Mouse (Mus musculus): ENCODE measurements at regions not wholly inside any gene's neighbourhood (a gene's known extent, or its start where the extent isn't known, plus 50 kb on each side); places are given as distances from the start of the nearest gene placed in this dataset.

DNA sequence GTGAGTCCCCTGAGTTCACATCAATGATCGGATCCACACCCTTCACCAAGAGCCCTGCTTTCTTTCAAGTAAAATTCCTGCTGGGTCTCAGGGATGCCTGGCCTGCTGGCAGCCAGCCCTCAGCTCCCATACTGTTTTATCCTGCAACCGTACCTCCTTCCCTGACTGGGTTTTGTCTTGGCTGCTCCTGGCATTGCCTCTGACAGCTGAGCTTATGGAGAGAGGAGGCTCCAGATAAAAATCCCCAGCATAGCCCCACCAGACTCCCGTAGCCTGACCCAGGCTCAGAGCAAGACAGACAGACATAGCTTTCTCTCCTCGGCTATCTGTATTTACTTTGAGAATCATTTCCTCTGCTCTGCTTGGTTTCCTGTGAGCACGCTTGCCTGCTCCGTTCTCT, 245.8 kb upstream of the Runx1 start:
- DNase-seq (ENCODE audit: low spot score): no peak

DNA sequence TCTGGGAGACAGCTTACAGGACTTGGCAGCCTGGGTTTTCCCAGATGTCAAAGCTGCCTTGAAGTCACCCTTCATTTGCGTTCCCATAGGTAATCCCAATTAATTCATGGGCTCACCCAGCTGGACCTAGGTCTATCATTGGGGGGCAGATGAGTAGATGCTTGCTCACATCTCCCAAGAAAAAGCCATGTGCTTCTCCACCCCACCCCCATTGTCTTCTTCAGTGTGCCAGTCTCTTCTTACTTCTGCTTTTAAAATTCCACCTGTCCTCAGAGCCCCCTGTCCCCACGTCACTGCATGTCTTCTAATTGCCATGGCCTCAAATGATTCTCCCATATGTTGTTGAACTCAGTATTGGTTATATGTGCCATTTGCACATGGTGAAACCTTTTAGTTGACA, 240.9 kb upstream of the Runx1 start:
- DNase-seq (ENCODE audit: low spot score): no peak

DNA sequence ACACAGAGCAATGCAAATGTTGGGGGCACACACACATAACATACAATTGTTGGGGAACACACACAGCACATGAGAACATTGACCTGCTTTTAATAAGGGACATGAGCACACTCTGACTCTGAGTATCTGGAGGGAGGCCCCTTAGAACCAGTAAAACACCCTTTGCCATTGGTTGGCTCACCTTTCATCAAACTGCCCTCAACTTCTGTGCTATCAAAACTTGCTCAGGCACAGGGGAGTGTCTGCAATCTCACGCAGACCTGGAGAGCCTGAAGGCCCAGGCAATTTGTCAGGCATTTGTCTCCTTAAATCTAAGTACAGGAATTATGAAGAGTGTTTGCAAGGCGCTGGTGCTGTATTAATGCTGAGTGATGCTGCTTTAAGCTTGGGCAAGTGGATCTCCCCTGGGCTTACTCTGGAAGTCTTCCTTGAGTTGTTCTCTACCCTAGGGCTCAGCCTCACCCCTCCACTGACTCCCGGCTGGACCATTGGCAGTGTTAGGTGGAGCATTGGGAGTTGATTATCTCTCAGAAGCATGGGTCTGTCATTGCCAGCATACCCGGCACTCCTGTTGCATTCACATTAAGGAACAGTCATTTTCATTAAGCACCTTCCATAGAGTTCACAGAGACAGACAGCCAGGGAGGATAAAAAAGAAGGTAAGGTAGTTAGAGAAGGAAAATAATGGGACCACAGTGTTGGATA, 235.7 kb upstream of the Runx1 start:
- no peak for DNase-seq (ENCODE audit: low spot score)

DNA sequence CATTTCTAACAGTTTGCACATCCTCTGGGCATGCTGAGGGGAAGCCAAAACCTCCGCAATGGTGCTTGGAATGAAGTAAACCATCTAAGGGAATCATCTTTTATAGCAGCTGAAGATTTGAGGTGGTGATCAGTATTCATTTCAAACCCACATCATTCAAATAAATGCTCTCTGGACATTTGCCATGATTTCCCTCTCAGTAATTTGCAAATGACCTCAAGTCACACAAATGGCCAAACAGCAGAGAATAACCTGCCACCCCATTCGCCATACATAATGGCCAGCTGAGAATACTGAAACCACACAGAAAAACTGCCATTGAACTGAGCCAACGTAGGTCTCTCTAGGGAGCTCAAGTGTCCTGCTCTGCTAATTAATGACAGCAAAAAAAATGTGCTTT, 230.3 kb upstream of the Runx1 start:
- DNase-seq (ENCODE audit: low spot score): no peak

DNA sequence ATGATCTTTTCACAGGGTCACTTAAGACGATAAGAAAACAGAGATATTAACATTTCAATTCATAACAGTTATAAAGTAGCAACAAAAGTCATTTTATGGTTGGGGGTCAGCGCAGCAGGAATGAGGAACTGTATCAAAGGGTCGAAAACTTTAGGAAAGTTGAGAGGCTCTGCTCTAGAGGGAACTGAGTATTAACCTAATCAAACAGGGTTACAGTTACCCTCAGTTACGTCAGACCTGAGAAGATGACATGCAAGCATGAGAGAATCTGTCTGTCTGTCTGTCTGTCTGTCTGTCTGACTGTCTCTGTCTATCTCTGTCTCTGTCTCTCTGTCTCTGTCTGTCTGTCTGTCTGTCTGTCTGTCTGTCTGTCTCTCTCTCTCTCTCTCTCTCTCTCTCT, 229.6 kb upstream of the Runx1 start:
- DNase-seq (ENCODE audit: low spot score): no peak

DNA sequence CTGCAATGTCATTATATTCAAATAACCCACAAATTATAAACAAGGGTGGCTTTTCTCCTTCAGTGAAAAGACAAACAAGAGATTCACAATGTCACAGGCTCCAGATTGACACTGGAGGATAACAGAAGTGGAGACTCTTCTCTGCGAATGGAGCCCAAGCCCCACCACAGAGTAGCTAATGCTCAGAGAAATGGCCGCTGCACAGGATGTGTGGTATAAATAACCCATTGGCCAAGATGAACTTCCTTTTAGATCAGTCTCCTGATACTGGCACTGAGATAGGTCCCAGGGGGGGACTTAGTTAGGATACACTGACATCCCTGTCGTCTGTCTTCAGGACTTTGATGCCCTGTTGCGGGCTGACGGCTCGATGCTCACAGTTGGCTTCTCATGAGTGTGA, 225.3 kb upstream of the Runx1 start:
- no peak for DNase-seq (ENCODE audit: low spot score)

DNA sequence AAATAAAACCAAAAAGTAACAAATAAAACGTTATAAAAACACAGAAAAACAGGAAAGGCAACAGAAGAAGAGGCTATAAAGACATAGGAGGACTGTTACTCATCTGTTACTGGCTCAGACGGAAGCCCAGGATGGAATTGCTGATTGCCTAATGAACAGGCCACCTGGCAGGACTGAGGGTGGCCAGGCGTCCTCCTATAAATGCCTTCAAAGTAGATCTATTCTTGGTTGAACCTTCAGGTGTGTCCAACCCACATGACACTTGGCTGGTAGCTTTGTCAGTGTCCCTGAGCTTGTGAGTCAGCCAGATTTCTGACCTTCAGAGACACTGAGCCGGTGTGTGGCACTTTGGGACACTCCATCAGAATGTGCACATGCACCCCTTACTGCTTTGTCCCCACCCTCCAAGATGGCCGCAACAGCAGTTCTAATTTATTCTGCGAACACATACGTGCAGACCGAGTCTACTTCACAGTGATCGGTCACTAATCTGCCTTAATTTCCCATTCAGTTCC, 222.5 kb upstream of the Runx1 start:
- DNase-seq (ENCODE audit: low spot score): no peak

DNA sequence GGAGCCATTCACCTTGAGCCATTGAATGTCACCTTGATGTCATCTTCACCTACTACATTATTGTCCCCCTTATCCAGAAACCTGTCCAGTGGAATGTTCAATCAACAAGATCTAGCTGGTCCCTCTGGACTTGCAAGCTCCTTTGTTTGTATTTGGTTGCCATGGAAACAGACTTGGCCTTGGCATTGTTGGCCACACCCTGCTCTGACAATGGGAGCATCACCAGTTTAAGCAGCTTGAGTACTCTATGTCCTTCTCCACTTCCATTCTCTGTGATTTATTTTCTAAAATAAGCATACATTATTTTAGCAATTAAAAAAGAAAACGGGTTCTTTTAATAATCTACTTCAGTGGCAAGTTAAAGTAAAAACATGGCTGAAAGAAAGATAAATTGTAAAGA, 221.6 kb upstream of the Runx1 start:
- no peak for DNase-seq (ENCODE audit: low spot score)

DNA sequence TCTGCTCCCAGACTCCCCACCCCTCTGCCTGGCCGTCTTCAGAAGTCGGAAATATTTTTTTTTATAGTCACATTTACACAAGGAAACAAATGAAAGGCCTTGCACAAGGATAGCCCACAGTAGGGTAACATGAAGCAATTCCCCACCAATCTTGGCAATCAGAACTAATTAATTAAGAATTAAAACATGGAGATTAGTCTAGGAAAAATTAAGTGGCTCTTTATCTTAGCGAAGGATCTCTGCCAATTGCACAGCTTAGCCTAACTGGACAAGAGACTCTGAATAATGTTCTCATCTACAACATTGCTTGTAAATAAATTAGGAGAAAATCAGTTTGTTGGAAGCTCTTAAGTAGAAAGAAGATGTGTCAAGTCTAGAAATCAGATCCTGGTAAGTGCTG, 220.3 kb upstream of the Runx1 start:
- no peak for DNase-seq (ENCODE audit: low spot score)

DNA sequence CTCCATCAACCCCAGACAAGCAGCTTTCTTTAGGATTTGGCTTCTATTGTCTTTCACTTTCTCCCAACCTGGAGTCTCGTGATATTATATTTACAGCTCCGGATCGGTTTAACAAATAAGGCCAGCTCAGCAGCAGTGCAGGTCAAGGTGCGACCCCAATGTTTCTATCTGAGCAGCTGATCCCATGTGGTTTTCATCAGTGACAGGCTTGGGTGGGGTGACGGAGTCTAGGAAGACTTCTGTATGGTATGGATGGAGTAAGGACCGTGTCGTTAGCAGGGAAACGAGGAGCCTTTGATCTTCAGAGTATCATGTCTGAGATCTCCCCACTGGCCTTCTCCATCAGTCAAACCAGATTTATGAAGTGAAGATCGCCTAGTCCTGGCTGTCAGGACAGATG, 217.4 kb upstream of the Runx1 start:
- no peak for DNase-seq (ENCODE audit: low spot score)

DNA sequence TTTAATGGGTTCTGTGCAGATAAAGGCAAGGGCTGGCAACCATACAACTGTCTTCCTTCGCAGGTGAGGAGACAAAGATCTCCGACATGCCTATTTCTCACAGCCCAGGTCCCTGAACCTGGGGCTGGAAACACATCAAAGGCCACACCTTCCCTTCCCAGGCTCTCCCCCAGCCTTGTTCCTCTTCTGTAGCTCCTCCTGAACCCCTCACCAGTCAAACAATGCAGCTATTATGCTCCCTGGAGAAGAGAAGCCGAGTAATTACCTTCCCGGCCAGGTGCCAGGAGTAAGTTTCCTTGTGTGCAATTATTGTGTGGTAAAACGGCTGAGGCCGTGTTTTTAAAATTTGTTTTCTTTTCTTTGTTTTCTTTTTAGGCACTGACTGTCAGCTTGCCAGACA, 217.0 kb upstream of the Runx1 start:
- no peak for DNase-seq (ENCODE audit: low spot score)

DNA sequence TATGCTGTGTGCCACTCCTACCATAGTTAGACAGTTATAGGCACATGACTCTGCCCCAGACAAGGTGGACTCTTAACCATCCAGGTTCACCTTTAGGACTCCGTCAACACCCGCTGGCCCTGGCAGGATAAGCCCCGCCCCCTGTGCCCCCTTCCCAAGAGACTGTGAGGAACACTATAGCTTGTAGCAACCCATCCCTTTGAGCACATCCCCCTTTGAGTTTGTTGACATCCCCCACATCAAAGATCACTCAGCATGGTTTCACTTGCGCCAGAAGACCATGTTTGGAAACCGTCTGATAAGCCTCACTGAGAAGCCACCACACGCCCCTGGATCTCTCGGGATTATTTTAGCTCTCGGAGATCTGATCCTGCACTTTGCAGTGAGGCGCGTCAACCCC, 216.5 kb upstream of the Runx1 start:
- no peak for DNase-seq (ENCODE audit: low spot score)

DNA sequence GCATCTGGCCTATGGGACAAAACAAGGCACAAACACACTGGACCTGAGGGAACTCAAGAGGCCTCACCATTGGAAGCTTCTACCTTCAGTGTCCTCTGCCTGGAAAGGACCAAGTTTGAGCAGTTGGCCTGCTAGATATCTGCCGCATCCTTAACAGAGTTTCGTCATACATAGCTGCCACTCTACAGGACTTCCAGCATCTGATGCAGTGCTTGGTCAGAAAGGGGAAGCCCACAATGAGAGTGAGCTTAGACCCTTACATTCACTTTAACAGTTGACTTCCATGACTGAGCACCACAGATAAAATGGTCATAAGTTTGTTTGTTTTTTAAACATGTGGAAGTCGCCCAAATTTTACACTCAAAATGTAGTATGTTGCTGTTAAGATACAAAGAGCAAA, 215.9 kb upstream of the Runx1 start:
- no peak for DNase-seq (ENCODE audit: low spot score)

DNA sequence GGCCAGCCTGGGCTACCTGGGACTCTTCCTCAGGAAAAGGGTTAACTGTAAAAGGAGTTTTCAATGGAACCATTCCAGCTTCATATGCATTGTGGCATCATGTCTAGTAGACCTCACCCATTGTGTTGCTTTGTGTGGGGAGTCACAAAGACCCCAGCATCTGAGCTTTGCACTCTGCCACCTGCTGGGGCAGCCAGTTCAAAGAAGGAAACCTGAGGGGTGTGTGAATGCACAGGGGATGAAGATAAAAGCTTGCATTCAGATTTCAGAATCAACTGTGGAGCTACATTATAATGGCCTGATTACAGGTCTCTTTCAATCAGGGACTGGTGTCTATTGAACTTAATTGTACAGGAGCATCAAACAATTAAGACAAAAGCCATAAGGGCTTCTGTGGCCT, 215.4 kb upstream of the Runx1 start:
- no peak for DNase-seq (ENCODE audit: low spot score)

DNA sequence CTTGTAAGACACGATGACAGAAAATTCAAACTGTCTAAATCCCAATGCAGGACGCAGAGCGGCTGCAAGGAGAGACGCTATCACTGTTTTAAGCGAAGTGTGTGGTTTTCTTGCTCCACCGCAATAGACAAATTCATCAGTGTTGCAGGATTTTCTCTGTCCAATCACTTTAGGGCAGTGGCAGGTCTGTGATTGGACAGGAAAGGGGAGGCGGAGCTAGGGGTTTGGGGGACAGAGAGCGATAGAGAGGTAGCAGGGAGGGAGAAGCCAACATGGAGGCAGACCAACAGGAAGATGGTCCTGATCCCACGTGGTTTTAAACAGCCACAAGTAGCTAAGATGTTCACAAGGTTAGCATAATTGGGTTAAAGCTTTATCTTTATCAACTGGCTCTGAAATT, 209.7 kb upstream of the Runx1 start:
- DNase-seq (ENCODE audit: low spot score): no peak

DNA sequence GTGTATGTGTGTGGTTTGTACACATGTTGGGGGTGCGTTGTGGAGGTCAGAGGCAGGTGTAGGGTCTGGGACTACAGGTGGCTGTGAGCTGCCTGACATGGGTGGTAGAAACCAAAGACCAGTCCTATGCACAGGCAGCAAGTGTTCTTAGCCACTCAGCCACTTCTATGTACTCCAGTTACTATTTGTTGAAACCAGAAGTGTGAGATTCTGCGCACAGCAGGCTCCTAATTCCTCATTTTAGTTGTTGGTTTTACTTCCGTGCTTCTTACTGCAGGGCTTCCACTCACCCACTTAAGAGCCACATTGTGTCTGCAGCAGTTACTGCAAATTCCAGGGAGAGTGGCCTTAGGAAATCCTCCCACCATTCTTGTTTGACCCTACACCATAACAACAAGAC, 208.0 kb upstream of the Runx1 start:
- DNase-seq (ENCODE audit: low spot score): no peak

DNA sequence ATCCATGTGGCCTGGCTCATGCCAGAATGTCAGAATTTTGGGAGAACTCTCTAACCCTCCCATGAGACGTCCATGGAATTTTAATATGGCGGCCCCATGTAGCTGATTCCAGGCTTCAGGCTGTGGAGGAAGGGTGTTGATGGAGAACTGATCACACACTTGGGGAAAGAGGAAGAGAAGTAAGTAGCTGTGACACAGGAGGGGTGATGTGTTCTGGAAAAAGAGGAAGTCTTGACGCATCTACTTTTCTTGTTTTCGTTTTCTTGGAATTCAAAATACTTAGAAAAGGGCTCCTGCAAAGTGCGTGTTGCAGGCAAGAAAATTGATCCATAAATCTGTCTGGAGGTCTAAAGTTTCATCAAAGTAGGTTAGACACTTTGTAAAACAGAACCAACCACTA, 205.7 kb upstream of the Runx1 start:
- no peak for DNase-seq (ENCODE audit: low spot score)

DNA sequence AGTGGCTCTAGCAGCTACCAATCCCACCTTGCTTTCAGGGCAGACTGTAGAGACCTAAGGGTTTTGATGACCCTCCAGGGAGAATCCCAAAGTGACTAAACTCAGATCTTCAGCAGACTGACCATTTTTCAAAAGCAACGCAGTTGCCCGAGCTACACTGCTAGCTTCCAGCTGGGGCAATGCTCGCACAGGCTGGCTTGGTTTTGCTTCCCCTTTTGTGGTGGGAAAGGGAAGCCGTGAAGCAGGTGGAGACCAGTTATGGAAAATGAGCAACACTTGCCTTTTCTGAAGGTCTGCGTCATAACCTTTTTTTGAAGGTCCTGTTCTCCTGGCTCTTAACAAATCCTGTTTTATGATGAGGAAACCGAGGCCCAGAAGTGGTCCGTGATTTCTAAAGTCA, 202.7 kb upstream of the Runx1 start:
- DNase-seq (ENCODE audit: low spot score): no peak

DNA sequence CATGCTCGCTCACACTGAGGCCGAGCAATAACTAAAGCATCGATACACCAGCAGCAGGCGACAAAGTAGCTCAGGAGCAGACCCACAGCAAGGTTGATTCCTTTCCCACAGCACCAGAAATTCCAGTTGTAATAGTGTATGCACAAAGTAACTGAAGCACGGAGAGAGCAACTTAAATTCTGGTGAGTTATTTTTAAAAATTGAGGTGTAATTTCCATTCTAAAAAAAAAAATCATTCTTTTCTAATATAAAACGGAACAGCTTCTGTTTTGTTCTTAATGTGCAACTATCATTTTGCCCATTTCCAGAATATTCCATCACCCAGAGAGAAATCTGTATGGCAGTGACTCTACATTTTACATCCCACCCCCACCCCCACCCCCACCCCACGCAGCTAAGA, 202.1 kb upstream of the Runx1 start:
- DNase-seq (ENCODE audit: low spot score): no peak

DNA sequence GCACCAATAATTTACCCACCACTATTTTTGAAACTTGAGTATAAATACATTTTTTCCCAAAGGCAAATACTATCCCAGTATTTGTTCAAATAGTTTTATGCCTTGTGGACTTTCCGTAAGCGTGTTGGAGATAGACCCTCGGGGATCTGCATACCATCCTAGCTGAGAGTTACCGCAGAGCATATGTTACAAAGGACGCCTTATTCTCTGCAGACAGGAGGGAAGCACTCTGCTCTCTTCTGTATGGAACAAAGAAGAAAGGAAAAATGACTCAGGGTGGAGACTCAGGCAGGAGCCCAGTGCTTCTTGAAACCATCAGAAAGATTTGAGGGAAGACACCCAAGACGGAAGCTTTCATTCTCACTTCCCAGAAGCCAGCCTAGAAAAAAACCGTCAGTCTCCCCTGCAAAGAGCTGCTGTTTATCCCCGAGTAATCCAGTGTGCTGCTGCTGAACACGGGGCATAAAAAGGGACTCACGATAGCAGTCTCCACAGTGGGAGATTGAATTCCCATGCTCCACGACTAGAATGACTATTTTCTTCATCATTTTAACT, 200.2 kb upstream of the Runx1 start:
- no peak for DNase-seq (ENCODE audit: low spot score)

DNA sequence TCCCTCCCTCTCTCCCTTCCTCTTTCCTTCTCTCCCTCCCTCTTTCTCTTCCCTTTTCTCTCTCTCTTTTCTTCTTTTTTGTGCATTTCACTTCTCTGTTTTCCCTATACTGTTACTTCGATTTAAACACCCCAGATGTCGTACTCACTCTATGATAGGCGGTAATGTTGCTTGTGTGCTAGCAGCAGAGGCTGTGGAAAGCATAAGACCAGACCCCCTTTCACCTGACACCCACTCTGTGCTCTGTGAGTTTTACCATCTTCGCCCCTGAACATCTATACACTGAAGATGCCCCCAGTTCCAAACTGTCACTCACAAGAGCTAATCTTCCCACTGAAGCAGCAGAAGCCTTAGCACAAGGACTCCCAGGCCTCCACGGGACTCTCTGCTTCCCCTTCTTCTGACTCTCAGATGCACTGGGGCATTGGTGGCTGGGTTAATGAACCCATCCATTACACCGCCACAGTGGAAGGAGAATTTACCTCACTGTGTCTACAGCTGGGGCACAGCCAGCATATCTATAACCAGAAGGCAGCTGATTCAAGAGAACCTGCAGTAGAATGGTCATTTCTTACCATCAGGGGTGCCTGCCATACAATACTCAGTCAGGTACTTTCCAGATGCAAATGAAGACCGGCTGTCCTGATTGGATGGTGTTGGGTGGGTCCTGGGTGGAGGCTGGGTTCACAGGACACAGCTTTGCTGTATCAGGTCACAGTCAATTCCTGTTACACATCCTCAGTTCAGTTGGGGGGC, 194.0 kb upstream of the Runx1 start:
- no peak for DNase-seq (ENCODE audit: low spot score)

DNA sequence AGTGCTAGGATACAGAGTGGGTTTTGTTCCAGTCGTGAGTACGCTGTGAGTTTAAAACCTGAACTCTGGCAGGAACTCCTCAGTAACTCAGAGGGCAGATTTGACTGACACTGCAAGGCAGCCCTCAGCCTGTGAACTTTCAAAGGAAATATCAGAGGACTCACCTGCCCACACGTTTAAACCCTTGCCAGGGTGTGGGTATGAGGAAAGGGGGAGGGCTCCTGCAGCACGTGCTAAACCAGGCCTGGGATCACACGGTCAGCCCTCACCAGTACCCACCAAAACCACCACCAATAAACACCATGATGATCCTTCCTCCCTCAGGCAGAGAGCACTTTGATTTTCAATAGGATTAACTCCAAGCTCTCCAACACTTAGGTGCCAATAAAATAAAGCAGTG, 192.8 kb upstream of the Runx1 start:
- no peak for DNase-seq (ENCODE audit: low spot score)

DNA sequence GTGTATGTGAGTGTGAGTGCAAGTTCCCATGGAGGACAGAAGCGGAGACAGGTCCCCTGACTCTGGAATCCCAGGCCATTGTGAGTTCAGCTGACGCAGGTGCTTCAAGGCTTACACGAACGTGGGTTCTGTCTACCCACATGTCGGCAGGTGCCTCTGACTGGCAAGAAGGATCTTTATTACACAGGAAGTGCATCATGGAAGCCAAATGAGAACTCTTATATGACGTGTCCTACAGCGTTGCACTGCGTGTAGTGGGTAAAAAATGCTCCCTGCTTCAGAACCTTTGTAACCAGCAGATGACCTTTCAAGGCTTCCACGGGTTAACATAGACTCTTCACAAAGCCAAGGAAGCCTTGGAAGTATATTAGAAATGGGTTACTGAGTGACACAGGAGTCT, 191.1 kb upstream of the Runx1 start:
- no peak for DNase-seq (ENCODE audit: low spot score)
